Mouse (Mus musculus): ENCODE data around the gene Cks1b. TPM values are rescaled to one million over a fixed set of nuclear protein-coding genes. Genes with fewer than 3 reads are reported as not detected.

Cks1b gene
- total and polyA plus RNA-seq, 2 experiments from 2014 or later = 24.5 to 93.9 TPM

DNA sequence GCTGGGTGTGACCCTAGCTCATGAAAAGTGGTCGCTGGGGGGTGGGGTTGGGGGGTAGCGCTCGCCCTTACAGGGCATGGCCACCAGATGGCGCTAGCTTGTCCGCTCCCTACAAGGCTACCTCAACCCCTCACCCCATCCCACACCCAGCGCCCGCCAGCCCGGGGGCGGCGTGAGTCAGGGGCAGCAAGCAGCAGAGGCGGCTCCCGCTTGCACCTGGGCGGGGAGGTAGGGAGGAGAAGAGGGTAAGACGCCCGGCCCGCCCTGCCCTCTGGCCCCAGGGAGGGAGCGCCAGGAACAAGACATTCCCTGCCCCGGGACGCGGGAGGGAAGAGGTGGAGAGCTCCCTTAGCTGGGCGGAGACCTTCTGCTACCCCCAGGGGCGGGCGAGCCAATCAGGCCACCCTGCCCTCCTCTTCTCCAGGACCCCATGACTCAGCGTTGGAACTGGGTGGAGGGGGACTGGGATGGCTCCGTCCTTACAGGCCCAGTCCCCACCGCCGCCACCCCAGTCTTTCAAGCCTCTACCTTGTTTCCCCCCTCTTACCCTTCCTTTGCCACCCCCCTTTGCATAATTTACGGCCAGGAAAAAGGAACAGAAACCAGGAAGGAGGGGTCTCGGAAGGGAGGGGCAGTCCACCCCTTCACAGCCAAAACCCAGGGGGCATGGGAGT is 39.7 kb downstream of the Cks1b start:
- Histone ChIP-seq H3K4me2 (ENCODE audit: low read depth) (peak overlapping the region; percentile 88), H3K36me3 (ENCODE audit: insufficient read depth) (no peaks in the 10 kb centered on the region), H3K9me3 (ENCODE audit: low read length) (no peaks in the 10 kb centered on the region), H3K9ac (peak overlapping the region; percentile 72), H3K4me3 (ENCODE audit: low read depth, low read length) (peak overlapping the region; percentile 54), H3K27ac (ENCODE audit: low read depth, low read length) (peak overlapping the region; percentile 50), H3K27me3 (ENCODE audit: insufficient read depth, low read length) (no peaks in the 10 kb centered on the region), H3K4me1 (ENCODE audit: insufficient read depth) (peaks cover 4% of the 10 kb centered on the region)
- peak; percentile 84 for DNase-seq
- peak; percentile 93 for TF ChIP-seq CTCF (IDR thresholded peaks at IDR 0.05; ENCODE audit: low read depth)
- WGBS = 3% methylated on average over 29 of the region's 29 CpGs
- ATAC-seq = peak; percentile 95

DNA sequence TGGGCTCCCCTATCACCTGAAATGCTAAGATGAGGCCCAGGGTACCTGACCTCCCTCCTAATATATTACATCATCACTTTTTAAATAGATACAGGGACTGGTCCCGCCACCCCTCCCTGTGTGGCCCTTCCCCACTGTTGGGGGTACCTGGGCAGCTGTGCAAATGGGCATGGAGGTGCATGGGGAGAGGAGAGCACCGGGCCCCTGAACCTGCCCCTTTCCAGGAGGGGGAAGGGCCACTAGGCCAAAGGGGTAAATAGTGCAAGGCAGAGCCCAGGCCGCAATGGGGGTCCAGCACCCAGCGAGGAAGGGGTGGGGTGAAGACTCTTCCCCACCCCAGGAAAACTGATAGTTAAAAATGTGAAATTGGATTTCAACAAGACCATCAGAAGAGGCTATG is 40.4 kb downstream of the Cks1b start:
- no peak overlapping the region for H3K27ac ChIP-seq (ENCODE audit: low read depth, low read length)
- no peaks in the 10 kb centered on the region; the same call in 1 of the 2 replicates for H3K27me3 ChIP-seq (ENCODE audit: insufficient read depth, low read length)
- H3K4me3 ChIP-seq (ENCODE audit: low read depth, low read length) = 0 out of 2 replicates have a peak overlapping the region, but pooled peaks have one; percentile 54
- H3K4me1 ChIP-seq (ENCODE audit: insufficient read depth) = peaks cover 4% of the 10 kb centered on the region
- H3K9ac ChIP-seq = no peak overlapping the region
- DNase-seq = no peak
- peak overlapping the region; percentile 88 for H3K4me2 ChIP-seq (ENCODE audit: low read depth)
- TF ChIP-seq CTCF (IDR thresholded peaks at IDR 0.05; ENCODE audit: low read depth) = no peak
- no peaks in the 10 kb centered on the region for H3K9me3 ChIP-seq (ENCODE audit: low read length)
- H3K36me3 ChIP-seq (ENCODE audit: insufficient read depth) = no peaks in the 10 kb centered on the region
- ATAC-seq = no peak
- WGBS = 71% methylated on average over 4 of the region's 4 CpGs

DNA sequence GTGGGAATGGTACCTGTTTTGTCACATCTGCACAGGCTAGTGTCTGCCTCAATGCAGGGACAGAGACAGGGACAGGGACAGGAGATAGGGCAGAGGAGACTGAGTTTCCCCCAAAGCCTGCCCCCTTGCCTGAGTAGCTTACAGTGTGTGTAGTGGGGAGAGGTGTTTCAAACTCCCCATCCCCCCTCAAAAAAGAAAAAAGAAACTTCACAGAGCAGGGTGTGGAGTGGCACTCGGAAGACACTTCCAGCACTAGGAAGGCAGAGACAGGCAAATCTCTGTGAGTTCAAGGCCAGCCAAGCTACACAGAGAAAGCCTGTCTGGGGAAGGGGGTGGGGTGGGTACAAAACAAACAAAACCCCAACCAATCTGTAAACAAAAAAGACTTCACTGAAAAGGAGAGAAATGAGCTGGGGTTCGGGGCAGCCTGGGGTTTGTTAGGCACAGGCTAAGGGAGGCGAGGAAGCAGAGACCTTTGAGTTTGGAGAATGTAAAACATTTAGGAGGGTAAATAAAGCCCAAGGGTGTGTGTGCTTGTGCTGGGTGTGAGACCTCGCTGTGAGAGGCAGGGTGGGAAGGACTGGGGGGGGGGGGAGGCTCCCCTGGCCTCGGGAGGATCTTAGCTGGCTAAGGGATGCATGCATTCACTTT is 44.5 kb downstream of the Cks1b start:
- Histone ChIP-seq H3K36me3 (ENCODE audit: insufficient read depth) (no peaks in the 10 kb centered on the region), H3K27ac (ENCODE audit: low read depth, low read length) (no peak overlapping the region), H3K4me2 (ENCODE audit: low read depth) (no peak overlapping the region), H3K4me3 (ENCODE audit: low read depth, low read length) (no peak overlapping the region), H3K4me1 (ENCODE audit: insufficient read depth) (peaks cover 4% of the 10 kb centered on the region; the same call in 1 of the 2 replicates), H3K27me3 (ENCODE audit: insufficient read depth, low read length) (no peaks in the 10 kb centered on the region; the same call in 1 of the 2 replicates), H3K9me3 (ENCODE audit: low read length) (no peaks in the 10 kb centered on the region), H3K9ac (no peak overlapping the region)
- no peak for TF ChIP-seq CTCF (IDR thresholded peaks at IDR 0.05; ENCODE audit: low read depth)
- WGBS = 49% methylated on average over 5 of the region's 5 CpGs
- ATAC-seq (no peak), DNase-seq (no peak)

DNA sequence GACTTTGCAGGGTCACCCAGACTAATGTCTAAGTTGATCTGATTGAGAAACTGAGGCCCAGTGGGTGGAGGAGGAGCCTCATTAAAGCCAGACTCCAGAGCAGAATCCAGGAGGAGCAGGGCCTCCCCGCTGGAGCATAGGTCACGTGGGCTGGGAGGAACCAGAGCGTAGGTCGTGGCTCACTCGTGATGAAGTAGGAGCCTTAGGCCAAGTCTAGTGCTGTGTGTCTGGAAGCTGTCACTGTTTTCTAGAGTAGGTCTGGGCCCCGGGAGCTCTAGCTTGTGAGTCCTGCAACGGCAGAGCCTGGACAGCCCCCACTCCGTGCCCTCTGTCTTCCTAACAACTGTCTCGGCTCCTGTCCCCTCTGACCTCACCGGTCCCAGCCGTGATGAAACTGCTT is 50.8 kb downstream of the Cks1b start:
- Histone ChIP-seq H3K4me3 (ENCODE audit: low read depth, low read length) (no peak overlapping the region), H3K36me3 (ENCODE audit: insufficient read depth) (no peaks in the 10 kb centered on the region), H3K9me3 (ENCODE audit: low read length) (no peaks in the 10 kb centered on the region), H3K27me3 (ENCODE audit: insufficient read depth, low read length) (no peaks in the 10 kb centered on the region), H3K9ac (no peak overlapping the region), H3K4me1 (ENCODE audit: insufficient read depth) (no peaks in the 10 kb centered on the region), H3K27ac (ENCODE audit: low read depth, low read length) (no peak overlapping the region), H3K4me2 (ENCODE audit: low read depth) (no peak overlapping the region)
- ATAC-seq (no peak), DNase-seq (no peak)
- 81% methylated on average over 11 of the region's 11 CpGs for WGBS
- TF ChIP-seq CTCF (IDR thresholded peaks at IDR 0.05; ENCODE audit: low read depth) = no peak

DNA sequence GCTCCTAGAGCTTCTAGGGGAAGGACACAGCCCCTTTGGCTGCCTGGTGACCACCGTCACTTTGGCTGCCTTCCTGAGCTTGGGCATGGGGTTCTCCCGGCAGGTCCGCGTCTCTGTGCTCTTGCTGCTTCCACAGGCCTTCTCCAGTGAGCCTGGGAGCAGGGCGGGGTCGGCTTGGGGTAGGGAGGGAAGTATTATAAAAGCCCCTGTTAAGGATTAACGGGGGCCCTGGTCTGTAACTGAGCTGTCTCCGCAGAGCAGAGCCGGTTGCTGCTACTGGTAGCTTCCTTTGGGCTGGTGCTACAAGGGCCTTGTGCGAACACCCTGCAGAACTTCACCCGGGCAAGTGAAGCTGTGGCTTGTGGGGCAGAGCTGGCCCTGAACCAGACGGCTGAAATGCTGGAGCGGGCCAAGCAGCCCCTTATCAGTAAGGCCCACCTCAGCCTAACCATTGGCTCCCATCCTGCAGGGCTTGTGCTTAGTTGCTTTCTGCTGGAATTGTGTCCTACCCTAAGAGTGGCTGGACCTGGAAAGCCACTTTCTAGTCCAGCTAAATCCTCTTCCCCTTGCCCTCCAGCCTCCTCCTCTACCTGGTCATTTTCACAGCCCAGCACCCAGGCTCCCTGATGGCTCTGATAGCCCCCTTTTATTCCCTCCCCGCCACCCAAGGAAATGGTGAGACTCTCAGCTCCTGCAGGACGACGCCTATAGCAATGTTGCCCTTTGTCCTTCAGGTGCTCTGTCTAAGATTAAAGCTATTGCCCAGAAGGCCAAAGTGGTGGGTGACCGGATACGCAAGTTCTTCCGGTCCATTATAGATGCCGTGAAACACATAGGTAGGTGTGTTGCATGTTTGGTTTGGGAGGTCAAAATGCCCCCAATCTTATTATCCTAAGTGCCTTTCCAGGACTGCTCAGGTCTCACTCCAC is 52.4 kb downstream of the Cks1b start:
- no peak overlapping the region for H3K4me2 ChIP-seq (ENCODE audit: low read depth)
- no peaks in the 10 kb centered on the region for H3K9me3 ChIP-seq (ENCODE audit: low read length)
- no peak for DNase-seq
- H3K4me3 ChIP-seq (ENCODE audit: low read depth, low read length) = no peak overlapping the region
- no peak for ATAC-seq
- H3K4me1 ChIP-seq (ENCODE audit: insufficient read depth) = no peaks in the 10 kb centered on the region
- TF ChIP-seq CTCF (IDR thresholded peaks at IDR 0.05; ENCODE audit: low read depth) = no peak
- no peaks in the 10 kb centered on the region for H3K36me3 ChIP-seq (ENCODE audit: insufficient read depth)
- H3K27me3 ChIP-seq (ENCODE audit: insufficient read depth, low read length) = no peaks in the 10 kb centered on the region
- 77% methylated on average over 20 of the region's 20 CpGs for WGBS
- H3K27ac ChIP-seq (ENCODE audit: low read depth, low read length) = no peak overlapping the region
- no peak overlapping the region for H3K9ac ChIP-seq

Other genes with a start within 250 kb of the Cks1b start
- 44.3 and 63.7 TPM in 2 replicates for gene Scamp3, start 240.9 kb downstream of the Cks1b start, total RNA-seq (2014; rRNA removed)
- 116 and 124 TPM in 2 replicates for gene Scamp3, start 240.9 kb downstream of the Cks1b start, polyA plus RNA-seq (2015; fragmentation: Nextera tagmentation; extraction: Ambion mirVana)
- gene Fam189b, start 235.2 kb downstream of the Cks1b start, total RNA-seq (2014; rRNA removed) = 8.9 and 12.7 TPM in 2 replicates
- gene Fam189b, start 235.2 kb downstream of the Cks1b start, polyA plus RNA-seq (2015; fragmentation: Nextera tagmentation; extraction: Ambion mirVana) = 23.8 and 31.8 TPM in 2 replicates
- gene Gba, start 215.5 kb downstream of the Cks1b start, total RNA-seq (2014; rRNA removed) = 46.9 and 51.1 TPM in 2 replicates
- gene Gba, start 215.5 kb downstream of the Cks1b start, polyA plus RNA-seq (2015; fragmentation: Nextera tagmentation; extraction: Ambion mirVana) = 40.4 and 41.7 TPM in 2 replicates
- 53.6 and 74.1 TPM in 2 replicates for gene Thbs3, start 203.2 kb downstream of the Cks1b start, total RNA-seq (2014; rRNA removed)
- 31.1 and 42.8 TPM in 2 replicates for gene Thbs3, start 203.2 kb downstream of the Cks1b start, polyA plus RNA-seq (2015; fragmentation: Nextera tagmentation; extraction: Ambion mirVana)
- 142 and 167 TPM in 2 replicates for gene Mtx1, start 191.3 kb downstream of the Cks1b start, total RNA-seq (2014; rRNA removed)
- gene Mtx1, start 191.3 kb downstream of the Cks1b start, polyA plus RNA-seq (2015; fragmentation: Nextera tagmentation; extraction: Ambion mirVana) = 199 and 212 TPM in 2 replicates
- 1.3 and 1.6 TPM in 2 replicates for gene Muc1, start 189.3 kb downstream of the Cks1b start, total RNA-seq (2014; rRNA removed)
- gene Muc1, start 189.3 kb downstream of the Cks1b start, polyA plus RNA-seq (2015; fragmentation: Nextera tagmentation; extraction: Ambion mirVana) = 0.27 and 0.35 TPM in 2 replicates
- gene Krtcap2, start 172.4 kb downstream of the Cks1b start, total RNA-seq (2014; rRNA removed) = 67.0 and 68.1 TPM in 2 replicates
- 221 and 244 TPM in 2 replicates for gene Krtcap2, start 172.4 kb downstream of the Cks1b start, polyA plus RNA-seq (2015; fragmentation: Nextera tagmentation; extraction: Ambion mirVana)
- 83.0 and 98.3 TPM in 2 replicates for gene Trim46, start 172.1 kb downstream of the Cks1b start, total RNA-seq (2014; rRNA removed)
- 56.0 and 63.5 TPM in 2 replicates for gene Trim46, start 172.1 kb downstream of the Cks1b start, polyA plus RNA-seq (2015; fragmentation: Nextera tagmentation; extraction: Ambion mirVana)
- gene Dpm3, start 159.0 kb downstream of the Cks1b start, total RNA-seq (2014; rRNA removed) = 66.7 and 160 TPM in 2 replicates
- 74.9 and 96.8 TPM in 2 replicates for gene Dpm3, start 159.0 kb downstream of the Cks1b start, polyA plus RNA-seq (2015; fragmentation: Nextera tagmentation; extraction: Ambion mirVana)
- 22.1 and 26.7 TPM in 2 replicates for gene Slc50a1, start 147.8 kb downstream of the Cks1b start, total RNA-seq (2014; rRNA removed)
- gene Slc50a1, start 147.8 kb downstream of the Cks1b start, polyA plus RNA-seq (2015; fragmentation: Nextera tagmentation; extraction: Ambion mirVana) = 34.8 and 36.8 TPM in 2 replicates
- 5.5 and 8.4 TPM in 2 replicates for gene Efna1, start 137.2 kb downstream of the Cks1b start, total RNA-seq (2014; rRNA removed)
- 10.8 and 11.1 TPM in 2 replicates for gene Efna1, start 137.2 kb downstream of the Cks1b start, polyA plus RNA-seq (2015; fragmentation: Nextera tagmentation; extraction: Ambion mirVana)
- gene Efna3, start 95.4 kb downstream of the Cks1b start, total RNA-seq (2014; rRNA removed) = 76.7 and 80.7 TPM in 2 replicates
- gene Efna3, start 95.4 kb downstream of the Cks1b start, polyA plus RNA-seq (2015; fragmentation: Nextera tagmentation; extraction: Ambion mirVana) = 68.9 and 73.8 TPM in 2 replicates
- gene Efna4, start 80.4 kb downstream of the Cks1b start, total RNA-seq (2014; rRNA removed) = 8.4 and 11.1 TPM in 2 replicates
- gene Efna4, start 80.4 kb downstream of the Cks1b start, polyA plus RNA-seq (2015; fragmentation: Nextera tagmentation; extraction: Ambion mirVana) = 7.8 and 8.1 TPM in 2 replicates
- gene Adam15, start 68.4 kb downstream of the Cks1b start, total RNA-seq (2014; rRNA removed) = 47.9 and 53.3 TPM in 2 replicates
- 50.1 and 56.4 TPM in 2 replicates for gene Adam15, start 68.4 kb downstream of the Cks1b start, polyA plus RNA-seq (2015; fragmentation: Nextera tagmentation; extraction: Ambion mirVana)
- gene Dcst2, start 56.4 kb downstream of the Cks1b start, total RNA-seq (2014; rRNA removed) = 0.19 and 0.46 TPM in 2 replicates
- gene Dcst2, start 56.4 kb downstream of the Cks1b start, polyA plus RNA-seq (2015; fragmentation: Nextera tagmentation; extraction: Ambion mirVana) = 0.43 and 0.56 TPM in 2 replicates
- 0.15 TPM in 1 of 2 replicates, not detected in the other for gene Dcst1, start 53.1 kb downstream of the Cks1b start, total RNA-seq (2014; rRNA removed)
- gene Dcst1, start 53.1 kb downstream of the Cks1b start, polyA plus RNA-seq (2015; fragmentation: Nextera tagmentation; extraction: Ambion mirVana) = 0.89 and 1.3 TPM in 2 replicates
- 2.1 and 4.9 TPM in 2 replicates for gene Zbtb7b, start 23.6 kb downstream of the Cks1b start, total RNA-seq (2014; rRNA removed)
- 0.33 and 0.75 TPM in 2 replicates for gene Zbtb7b, start 23.6 kb downstream of the Cks1b start, polyA plus RNA-seq (2015; fragmentation: Nextera tagmentation; extraction: Ambion mirVana)
- gene Lenep, start 15.6 kb downstream of the Cks1b start, total RNA-seq (2014; rRNA removed) = 4.2 TPM in 1 of 2 replicates, not detected in the other
- gene Lenep, start 15.6 kb downstream of the Cks1b start, polyA plus RNA-seq (2015; fragmentation: Nextera tagmentation; extraction: Ambion mirVana) = 0.40 TPM in 1 of 2 replicates, not detected in the other
- 25.6 and 34.9 TPM in 2 replicates for gene Flad1, start 6.5 kb downstream of the Cks1b start, total RNA-seq (2014; rRNA removed)
- 30.9 and 31.5 TPM in 2 replicates for gene Flad1, start 6.5 kb downstream of the Cks1b start, polyA plus RNA-seq (2015; fragmentation: Nextera tagmentation; extraction: Ambion mirVana)
- 15.8 and 19.8 TPM in 2 replicates for gene Shc1, start 60 bp upstream of the Cks1b start, total RNA-seq (2014; rRNA removed)
- 11.3 and 11.8 TPM in 2 replicates for gene Shc1, start 60 bp upstream of the Cks1b start, polyA plus RNA-seq (2015; fragmentation: Nextera tagmentation; extraction: Ambion mirVana)
- 62.5 and 72.1 TPM in 2 replicates for gene Pygo2, start 11.8 kb upstream of the Cks1b start, total RNA-seq (2014; rRNA removed)
- gene Pygo2, start 11.8 kb upstream of the Cks1b start, polyA plus RNA-seq (2015; fragmentation: Nextera tagmentation; extraction: Ambion mirVana) = 42.5 and 43.5 TPM in 2 replicates
- 16.9 and 21.6 TPM in 2 replicates for gene Pbxip1, start 18.3 kb upstream of the Cks1b start, total RNA-seq (2014; rRNA removed)
- gene Pbxip1, start 18.3 kb upstream of the Cks1b start, polyA plus RNA-seq (2015; fragmentation: Nextera tagmentation; extraction: Ambion mirVana) = 16.9 and 27.8 TPM in 2 replicates
- gene Pmvk, start 36.2 kb upstream of the Cks1b start, total RNA-seq (2014; rRNA removed) = 80.1 and 108 TPM in 2 replicates
- gene Pmvk, start 36.2 kb upstream of the Cks1b start, polyA plus RNA-seq (2015; fragmentation: Nextera tagmentation; extraction: Ambion mirVana) = 84.3 and 96.8 TPM in 2 replicates
- gene Kcnn3, start 101.8 kb upstream of the Cks1b start, total RNA-seq (2014; rRNA removed) = 11.5 and 13.6 TPM in 2 replicates
- gene Kcnn3, start 101.8 kb upstream of the Cks1b start, polyA plus RNA-seq (2015; fragmentation: Nextera tagmentation; extraction: Ambion mirVana) = 3.0 and 5.1 TPM in 2 replicates